In genomic region chr14:106217681-106218080, GRCm38 (mm10) we compare ENCODE assay signal across 16 mouse cellular contexts.
DNase-seq lines count a peak whose midpoint lies in the region.
"Had no signal": no experiment of that assay in that cellular context is flagged by ENCODE, and none has a peak within 500 bp of the region (broad histone marks: within the 10 kb centered on the region; RNA-seq: fewer than 3 reads in every experiment).

No protein-coding gene starts in this region.

- DNase-seq in ES-CJ7 (ENCODE audit: low read depth, low spot score), result peak; percentile 15
- DNase-seq in thymus, postnatal 0 days (ENCODE audit: low spot score), result peak; percentile 10
- peak; percentile 59 for DNase-seq in thymus, postnatal 14 days
- peak; percentile 58 for DNase-seq in thymus, postnatal 4 days
- no peak for DNase-seq in frontal cortex, postnatal 36 days (ENCODE audit: low spot score in 2 of 2)
- no peak for DNase-seq in heart, postnatal 25 days (ENCODE audit: low spot score)
- no peak for DNase-seq in adrenal gland, postnatal 10 days
- DNase-seq: adrenal gland, adult 8-10 months; adrenal gland, postnatal 25 days; cerebellum, adult 11 months; cerebellum, adult 18-20 months; cerebellum, adult 8-10 months; cerebellum, adult 9-11 months; cerebellum, postnatal 14 days; cerebellum, postnatal 36 days; embryo, embryonic 11 days had no signal

- intact Hi-C loops in heart, postnatal 25 days (cut with DNase I), result no loop called here

Comparison
In these comparisons a context has a peak if more than half of its experiments do, and no peak if none do; other contexts are left out.
1. DNase-seq: peak in ES-CJ7 (single experiment), thymus, postnatal 0 days (single experiment), thymus, postnatal 14 days (single experiment) and thymus, postnatal 4 days (single experiment); none in frontal cortex, postnatal 36 days (0 of 2), heart, postnatal 25 days (single experiment) and adrenal gland, postnatal 10 days (single experiment).